Mouse (Mus musculus): ENCODE measurements around the gene Map6d1. TPM values are rescaled to one million over a fixed set of nuclear protein-coding genes. Genes with fewer than 3 reads are reported as not detected.

The Map6d1 gene
- polyA plus RNA-seq, 1 experiment from 2014 or later: 5.1 TPM

DNA sequence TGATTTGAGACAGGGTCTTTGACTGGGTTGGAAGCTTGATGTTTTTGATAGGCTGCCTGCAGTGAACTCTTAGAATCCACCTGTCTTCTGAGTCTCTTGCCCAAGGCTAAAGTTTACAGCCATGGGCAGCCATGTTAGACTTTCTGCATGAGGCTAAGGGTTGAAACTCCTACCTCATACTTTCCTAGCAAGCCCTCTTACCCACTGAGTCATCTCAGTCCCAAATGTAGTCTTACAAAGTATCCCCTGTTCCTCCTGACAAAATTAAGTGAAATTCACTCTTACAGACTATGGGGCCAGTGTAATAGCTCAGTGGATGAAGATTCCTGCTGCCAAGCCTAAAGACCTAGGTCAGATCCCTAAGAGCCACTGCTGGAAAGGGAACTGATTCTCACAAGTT lies 5.9 kb upstream of the Map6d1 start:
- Histone ChIP-seq H3K4me2 (ENCODE audit: low read length) (no peak overlapping the region), H3K9ac (replicated peaks; ENCODE audit: low read length) (no peak overlapping the region), H3K27me3 (ENCODE audit: control insufficient read depth, insufficient read depth, low read length) (no peaks in the 10 kb centered on the region), H3K4me1 (ENCODE audit: control insufficient read depth, insufficient read depth, low read length) (no peaks in the 10 kb centered on the region), H3K4me3 (replicated peaks; ENCODE audit: low read depth, low read length) (no peak overlapping the region), H3K36me3 (ENCODE audit: control insufficient read depth, insufficient read depth, low read length) (no peaks in the 10 kb centered on the region), H3K9me3 (ENCODE audit: control insufficient read depth, low read length) (no peaks in the 10 kb centered on the region), H3K27ac (replicated peaks; ENCODE audit: low read depth, low read length) (no peak overlapping the region)
- DNase-seq (no peak), ATAC-seq (ENCODE audit: low FRiP score, low TSS enrichment) (no peak)

DNA sequence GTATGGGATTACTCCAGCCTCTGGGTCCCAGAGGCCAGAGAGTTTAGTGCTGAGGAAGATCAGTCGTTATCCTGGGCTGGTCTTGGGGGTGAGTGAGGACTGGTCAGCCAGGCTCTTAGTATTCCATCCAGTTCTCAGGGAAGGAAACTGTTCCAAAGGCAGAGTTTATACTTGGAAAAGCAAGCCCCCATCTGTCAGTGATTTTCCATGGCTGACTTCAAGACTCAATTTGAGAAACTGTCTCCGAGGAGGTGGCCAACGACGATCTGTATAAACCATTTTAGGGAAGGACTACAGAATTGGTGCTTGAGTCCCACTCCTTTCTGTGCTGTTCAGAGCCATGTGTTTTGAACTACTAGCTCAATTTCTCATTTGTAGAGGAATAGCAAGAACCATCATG lies 2.5 kb downstream of the Map6d1 start:
- ATAC-seq (ENCODE audit: low FRiP score, low TSS enrichment): no peak
- H3K36me3 ChIP-seq (ENCODE audit: control insufficient read depth, insufficient read depth, low read length): no peaks in the 10 kb centered on the region
- no peak overlapping the region for H3K4me2 ChIP-seq (ENCODE audit: low read length)
- H3K9me3 ChIP-seq (ENCODE audit: control insufficient read depth, low read length): no peaks in the 10 kb centered on the region
- DNase-seq: no peak
- peaks cover 3% of the 10 kb centered on the region; the same call in 1 of the 2 replicates for H3K4me1 ChIP-seq (ENCODE audit: control insufficient read depth, insufficient read depth, low read length)
- no peak overlapping the region for H3K9ac ChIP-seq (replicated peaks; ENCODE audit: low read length)
- WGBS: 90% methylated on average over 4 of the region's 4 CpGs
- H3K27ac ChIP-seq (replicated peaks; ENCODE audit: low read depth, low read length): no peak overlapping the region
- H3K4me3 ChIP-seq (replicated peaks; ENCODE audit: low read depth, low read length): no peak overlapping the region
- H3K27me3 ChIP-seq (ENCODE audit: control insufficient read depth, insufficient read depth, low read length): no peaks in the 10 kb centered on the region; the same call in 1 of the 2 replicates

DNA sequence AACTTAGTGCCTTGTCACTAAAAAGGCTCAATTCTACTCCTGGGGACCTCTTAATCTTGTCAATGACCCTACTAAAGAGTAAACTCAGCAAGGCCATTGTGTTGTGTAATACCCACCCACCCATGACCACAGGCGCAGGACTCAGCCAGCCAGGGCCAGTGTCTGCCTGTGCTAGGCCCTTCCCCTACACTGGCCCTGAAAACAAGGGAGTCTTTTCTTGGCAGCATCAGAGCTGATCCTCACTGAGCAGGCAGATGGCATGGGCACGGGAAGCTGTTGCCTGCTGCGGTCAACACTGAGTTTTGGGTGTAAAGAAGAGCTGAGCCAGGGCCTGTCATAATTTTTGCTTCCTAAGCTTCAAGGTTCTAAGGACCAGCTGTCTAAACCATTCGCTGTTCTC lies 3.7 kb downstream of the Map6d1 start:
- no peaks in the 10 kb centered on the region; the same call in 1 of the 2 replicates for H3K27me3 ChIP-seq (ENCODE audit: control insufficient read depth, insufficient read depth, low read length)
- no peak overlapping the region for H3K4me2 ChIP-seq (ENCODE audit: low read length)
- H3K9me3 ChIP-seq (ENCODE audit: control insufficient read depth, low read length): no peaks in the 10 kb centered on the region
- peaks cover 6% of the 10 kb centered on the region; the same call in 1 of the 2 replicates for H3K36me3 ChIP-seq (ENCODE audit: control insufficient read depth, insufficient read depth, low read length)
- peak; percentile 43; the same call in 1 of the 2 replicates for ATAC-seq (ENCODE audit: low FRiP score, low TSS enrichment)
- H3K9ac ChIP-seq (replicated peaks; ENCODE audit: low read length): no peak overlapping the region
- no peak overlapping the region for H3K4me3 ChIP-seq (replicated peaks; ENCODE audit: low read depth, low read length)
- H3K4me1 ChIP-seq (ENCODE audit: control insufficient read depth, insufficient read depth, low read length): peaks cover 3% of the 10 kb centered on the region; the same call in 1 of the 2 replicates
- H3K27ac ChIP-seq (replicated peaks; ENCODE audit: low read depth, low read length): peak overlapping the region; percentile 5; the same call in 1 of the 2 replicates
- 30% methylated on average over 4 of the region's 4 CpGs for WGBS
- DNase-seq: peak; percentile 38

DNA sequence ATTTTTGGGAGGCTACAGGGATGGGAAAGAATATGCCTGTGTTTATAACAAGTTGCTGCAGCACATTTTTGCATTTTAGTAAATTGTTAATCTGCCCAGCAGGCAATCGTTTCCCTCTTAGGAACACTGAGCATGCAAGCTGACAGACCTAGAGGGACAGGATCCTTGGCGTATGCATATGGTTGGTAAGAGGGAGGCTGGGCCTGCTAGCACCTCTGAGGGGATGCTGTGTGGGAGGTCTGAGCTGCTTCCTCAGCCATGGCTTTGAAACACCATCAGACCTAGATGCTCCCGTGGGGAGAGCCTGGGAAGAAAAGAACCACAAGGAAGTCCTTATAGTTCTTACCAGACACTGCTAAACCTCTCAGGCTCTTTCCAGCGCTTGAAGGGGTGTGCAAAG lies 6.8 kb downstream of the Map6d1 start:
- no peak overlapping the region for H3K9ac ChIP-seq (replicated peaks; ENCODE audit: low read length)

DNA sequence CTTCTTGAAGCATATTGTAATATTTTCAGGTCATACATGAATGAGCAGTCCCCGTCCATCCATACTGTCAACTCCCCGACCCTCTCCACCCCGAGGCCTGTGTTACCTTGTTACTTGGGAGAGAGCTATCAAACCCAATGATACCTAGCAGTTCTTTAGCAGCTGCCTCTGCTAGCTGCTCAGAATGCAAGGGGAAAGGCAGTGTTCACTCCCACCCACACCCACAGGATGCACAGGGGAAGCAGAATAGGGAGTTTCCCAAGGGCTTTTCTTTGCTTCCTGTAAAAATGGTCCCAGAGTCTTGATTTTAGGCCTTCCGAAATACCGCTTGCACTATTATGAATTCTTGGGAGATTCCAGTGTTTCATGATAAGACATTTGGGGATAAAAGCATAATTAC lies 13.0 kb downstream of the Map6d1 start:
- WGBS: 97% methylated on average over 5 of the region's 5 CpGs
- no peak overlapping the region for H3K4me2 ChIP-seq (ENCODE audit: low read length)
- H3K27ac ChIP-seq (replicated peaks; ENCODE audit: low read depth, low read length): no peak overlapping the region
- H3K9me3 ChIP-seq (ENCODE audit: control insufficient read depth, low read length): no peaks in the 10 kb centered on the region
- no peak overlapping the region for H3K9ac ChIP-seq (replicated peaks; ENCODE audit: low read length)
- no peaks in the 10 kb centered on the region for H3K27me3 ChIP-seq (ENCODE audit: control insufficient read depth, insufficient read depth, low read length)
- no peak overlapping the region for H3K4me3 ChIP-seq (replicated peaks; ENCODE audit: low read depth, low read length)
- DNase-seq: no peak
- ATAC-seq (ENCODE audit: low FRiP score, low TSS enrichment): no peak
- no peaks in the 10 kb centered on the region for H3K4me1 ChIP-seq (ENCODE audit: control insufficient read depth, insufficient read depth, low read length)
- H3K36me3 ChIP-seq (ENCODE audit: control insufficient read depth, insufficient read depth, low read length): peaks cover 69% of the 10 kb centered on the region

More for the DNA sequence above, 6.8 kb downstream of the Map6d1 start:
- Histone ChIP-seq H3K27ac (replicated peaks; ENCODE audit: low read depth, low read length) (no peak overlapping the region), H3K9me3 (ENCODE audit: control insufficient read depth, low read length) (no peaks in the 10 kb centered on the region), H3K27me3 (ENCODE audit: control insufficient read depth, insufficient read depth, low read length) (no peaks in the 10 kb centered on the region), H3K36me3 (ENCODE audit: control insufficient read depth, insufficient read depth, low read length) (peaks cover 34% of the 10 kb centered on the region), H3K4me1 (ENCODE audit: control insufficient read depth, insufficient read depth, low read length) (peaks cover 3% of the 10 kb centered on the region; the same call in 1 of the 2 replicates), H3K4me3 (replicated peaks; ENCODE audit: low read depth, low read length) (no peak overlapping the region), H3K4me2 (ENCODE audit: low read length) (no peak overlapping the region)
- no peak for DNase-seq
- WGBS: 72% methylated on average over 4 of the region's 4 CpGs
- no peak for ATAC-seq (ENCODE audit: low FRiP score, low TSS enrichment)

DNA sequence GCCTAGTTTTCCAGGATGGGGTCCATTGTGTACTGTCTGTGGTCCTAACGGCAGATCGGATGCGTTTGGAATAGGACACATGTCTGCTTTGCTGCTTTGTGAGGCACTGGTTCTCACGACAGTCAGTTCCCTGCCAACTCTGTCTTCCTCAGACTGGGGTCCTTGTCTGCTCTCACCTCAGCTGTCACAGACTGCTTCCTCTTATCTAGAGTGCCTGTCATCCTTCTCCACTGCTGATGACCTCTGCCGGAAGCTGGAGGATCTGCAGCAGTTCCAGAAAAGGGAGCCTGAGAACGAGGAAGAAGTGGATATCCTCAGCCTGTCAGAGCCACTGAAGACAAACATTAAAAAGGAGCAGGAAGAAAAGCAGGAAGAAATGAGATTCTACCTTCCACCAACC lies 13.7 kb downstream of the Map6d1 start:
- no peaks in the 10 kb centered on the region for H3K4me1 ChIP-seq (ENCODE audit: control insufficient read depth, insufficient read depth, low read length)
- H3K9ac ChIP-seq (replicated peaks; ENCODE audit: low read length): no peak overlapping the region
- H3K4me3 ChIP-seq (replicated peaks; ENCODE audit: low read depth, low read length): no peak overlapping the region
- H3K27ac ChIP-seq (replicated peaks; ENCODE audit: low read depth, low read length): no peak overlapping the region
- DNase-seq (no peak), ATAC-seq (ENCODE audit: low FRiP score, low TSS enrichment) (no peak)
- no peaks in the 10 kb centered on the region for H3K9me3 ChIP-seq (ENCODE audit: control insufficient read depth, low read length)
- no peak overlapping the region for H3K4me2 ChIP-seq (ENCODE audit: low read length)
- WGBS: 89% methylated on average over 6 of the region's 6 CpGs
- H3K27me3 ChIP-seq (ENCODE audit: control insufficient read depth, insufficient read depth, low read length): no peaks in the 10 kb centered on the region
- peaks cover 70% of the 10 kb centered on the region for H3K36me3 ChIP-seq (ENCODE audit: control insufficient read depth, insufficient read depth, low read length)

DNA sequence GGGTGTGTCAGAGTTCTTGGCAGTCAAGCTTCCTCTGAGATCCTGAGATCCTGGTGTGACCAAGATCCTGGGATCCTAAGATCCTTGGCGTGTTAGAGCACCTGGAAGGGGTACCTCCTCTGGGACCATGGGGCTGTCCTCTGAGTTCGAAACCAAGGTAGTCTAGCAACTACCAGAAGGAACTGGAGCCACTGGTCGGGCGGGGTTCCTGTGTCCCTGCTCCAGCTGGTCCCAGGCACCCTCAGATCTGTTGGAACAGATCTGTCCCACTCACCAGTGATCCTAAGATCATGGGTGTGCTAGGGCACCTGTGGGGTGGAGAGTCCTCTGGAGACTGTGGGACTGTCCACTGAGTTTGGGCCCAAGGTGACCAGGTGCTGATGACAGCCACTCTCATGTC lies 14.5 kb downstream of the Map6d1 start:
- Histone ChIP-seq H3K9me3 (ENCODE audit: control insufficient read depth, low read length) (no peaks in the 10 kb centered on the region), H3K27me3 (ENCODE audit: control insufficient read depth, insufficient read depth, low read length) (no peaks in the 10 kb centered on the region), H3K4me3 (replicated peaks; ENCODE audit: low read depth, low read length) (no peak overlapping the region), H3K4me1 (ENCODE audit: control insufficient read depth, insufficient read depth, low read length) (no peaks in the 10 kb centered on the region), H3K9ac (replicated peaks; ENCODE audit: low read length) (no peak overlapping the region), H3K27ac (replicated peaks; ENCODE audit: low read depth, low read length) (no peak overlapping the region), H3K4me2 (ENCODE audit: low read length) (no peak overlapping the region), H3K36me3 (ENCODE audit: control insufficient read depth, insufficient read depth, low read length) (peaks cover 72% of the 10 kb centered on the region)
- ATAC-seq (ENCODE audit: low FRiP score, low TSS enrichment) (no peak), DNase-seq (no peak)
- WGBS: 98% methylated on average over 4 of the region's 4 CpGs

DNA sequence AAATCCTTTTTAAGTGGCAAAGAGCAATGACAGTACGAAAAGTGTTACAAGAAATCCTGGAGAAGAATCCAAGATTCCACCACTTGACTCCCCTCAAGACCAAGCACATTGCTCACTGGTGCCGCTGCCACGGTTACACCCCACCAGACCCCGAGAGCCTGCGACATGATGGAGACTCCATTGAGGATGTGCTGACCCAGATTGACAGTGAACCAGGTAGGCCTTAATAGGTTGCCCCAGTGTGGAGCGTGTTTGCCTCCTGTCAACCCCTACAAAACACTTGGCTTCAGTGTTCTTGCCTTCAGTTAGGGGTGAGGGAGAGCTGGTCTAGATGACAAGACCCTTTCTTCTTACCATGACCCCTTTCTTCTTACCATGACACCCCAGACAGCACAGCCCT lies 18.4 kb downstream of the Map6d1 start:
- no peaks in the 10 kb centered on the region for H3K4me1 ChIP-seq (ENCODE audit: control insufficient read depth, insufficient read depth, low read length)
- no peaks in the 10 kb centered on the region for H3K9me3 ChIP-seq (ENCODE audit: control insufficient read depth, low read length)
- H3K9ac ChIP-seq (replicated peaks; ENCODE audit: low read length): no peak overlapping the region
- no peak for ATAC-seq (ENCODE audit: low FRiP score, low TSS enrichment)
- no peak overlapping the region for H3K4me2 ChIP-seq (ENCODE audit: low read length)
- no peak overlapping the region for H3K4me3 ChIP-seq (replicated peaks; ENCODE audit: low read depth, low read length)
- no peaks in the 10 kb centered on the region for H3K27me3 ChIP-seq (ENCODE audit: control insufficient read depth, insufficient read depth, low read length)
- DNase-seq: no peak
- peaks cover 72% of the 10 kb centered on the region for H3K36me3 ChIP-seq (ENCODE audit: control insufficient read depth, insufficient read depth, low read length)
- no peak overlapping the region for H3K27ac ChIP-seq (replicated peaks; ENCODE audit: low read depth, low read length)
- WGBS: 97% methylated on average over 6 of the region's 6 CpGs

DNA sequence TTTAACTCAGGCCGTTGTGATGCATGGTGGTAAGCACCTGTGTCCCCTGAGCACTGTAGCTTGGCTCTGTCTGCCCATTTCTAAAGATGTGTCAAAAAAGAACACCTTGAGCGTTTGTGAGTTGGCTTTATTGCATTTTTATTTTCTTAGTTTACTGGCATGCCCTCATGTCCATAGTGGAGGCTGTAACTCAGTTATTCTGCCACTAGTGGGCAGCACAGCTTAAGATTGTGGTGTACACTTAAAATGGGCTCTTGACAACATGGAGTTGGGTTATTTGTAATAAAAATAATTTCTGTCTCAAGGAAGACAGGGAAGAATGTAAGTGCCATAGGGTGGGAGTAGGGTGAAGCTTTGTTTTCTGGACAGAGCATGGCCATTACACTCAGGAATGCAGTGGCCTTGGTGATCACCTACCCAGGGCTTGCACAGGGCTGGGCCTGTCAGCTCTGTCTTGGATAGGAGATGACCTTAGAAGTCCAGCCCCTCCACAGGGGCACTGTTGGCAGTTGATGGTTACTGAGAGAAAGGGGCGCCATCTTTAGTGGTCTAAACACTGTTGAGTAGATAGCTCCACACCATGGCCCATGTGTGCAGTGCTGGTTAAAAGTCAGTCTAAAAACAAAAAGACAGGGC lies 27.4 kb downstream of the Map6d1 start:
- H3K36me3 ChIP-seq (ENCODE audit: control insufficient read depth, insufficient read depth, low read length): peaks cover 92% of the 10 kb centered on the region
- H3K4me3 ChIP-seq (replicated peaks; ENCODE audit: low read depth, low read length): no peak overlapping the region
- DNase-seq (peak; percentile 81), ATAC-seq (ENCODE audit: low FRiP score, low TSS enrichment) (no peak)
- no peaks in the 10 kb centered on the region for H3K27me3 ChIP-seq (ENCODE audit: control insufficient read depth, insufficient read depth, low read length)
- no peak overlapping the region for H3K27ac ChIP-seq (replicated peaks; ENCODE audit: low read depth, low read length)
- no peak overlapping the region for H3K4me2 ChIP-seq (ENCODE audit: low read length)
- no peak overlapping the region for H3K9ac ChIP-seq (replicated peaks; ENCODE audit: low read length)
- H3K4me1 ChIP-seq (ENCODE audit: control insufficient read depth, insufficient read depth, low read length): no peaks in the 10 kb centered on the region
- no peaks in the 10 kb centered on the region for H3K9me3 ChIP-seq (ENCODE audit: control insufficient read depth, low read length)
- WGBS: 96% methylated on average over 3 of the region's 3 CpGs
